Mouse (Mus musculus) spleen, adult 2 months (tissue): ENCODE data around the gene Timm10. TPM values are rescaled to one million over a fixed set of nuclear protein-coding genes. Genes with fewer than 3 reads are reported as not detected.
A peak's percentile ranks its signal among the peaks of the same experiment; 100 is the strongest.

Experiments
- DNase-seq, 2 experiments: peaks; one replicate each; pipeline versions ENCODE4 v3.0.0 to v3.0.0-alpha.2; 2012 to 2021; ENCODE audit warnings: low spot score in 2 of 2, low read depth in 1 of 2
- H3K27ac ChIP-seq: fragments of 200-500 bp; 2 replicates; pipeline ENCODE4 v1.5.1; 2012; ENCODE audit warnings: low read length, inconsistent platforms; ENCODE audit not compliant: insufficient read depth
- H3K27me3 ChIP-seq: fragments of 200-500 bp; 2 replicates; pipeline ENCODE4 v1.6.1; 2012; ENCODE audit warnings: mild to moderate bottlenecking, moderate library complexity, low read length, inconsistent platforms; ENCODE audit not compliant: control insufficient read depth, insufficient read depth
- H3K36me3 ChIP-seq: fragments of 200-500 bp; 2 replicates; pipeline ENCODE4 v1.6.1; 2012; ENCODE audit warnings: mild to moderate bottlenecking, low read length, inconsistent platforms; ENCODE audit not compliant: control insufficient read depth, insufficient read depth
- H3K4me1 ChIP-seq: fragments of 200-500 bp; 2 replicates; pipeline ENCODE4 v1.6.1; 2011; ENCODE audit warnings: inconsistent platforms; ENCODE audit not compliant: control insufficient read depth, insufficient read depth, insufficient read length
- H3K4me3 ChIP-seq: fragments of 200-500 bp; 2 replicates; pipeline ENCODE4 v1.5.1; 2011; ENCODE audit warnings: mild to moderate bottlenecking, inconsistent platforms; ENCODE audit not compliant: insufficient read depth, insufficient read length; ENCODE audit errors: extremely low read depth
- CTCF ChIP-seq: fragments of 200-500 bp; IDR thresholded peaks from 2 replicates; pipeline ENCODE4 v1.5.1; 2011; ENCODE audit warnings: mild to moderate bottlenecking, inconsistent platforms; ENCODE audit not compliant: insufficient read depth, insufficient read length, insufficient replicate concordance; ENCODE audit errors: extremely low read depth
- POLR2A ChIP-seq: fragments of 200-500 bp; IDR thresholded peaks from 2 replicates; pipeline ENCODE4 v1.6.1; 2011; ENCODE audit warnings: low read depth, low read length, inconsistent platforms
- WGBS: fragments of 180-500 bp; shearing (Covaris S2); methylation state at CpG from one replicate; pipeline ENCODE4 v1.1.7; 2018; 5-methylcytosine and 5-hydroxymethylcytosine counted together
- polyA plus RNA-seq: library from polyadenylated mRNA; depleted of rRNA; stranded (reverse); fragments of >200 nt; gene quantifications from 2 replicates; pipeline ENCODE4 v1.2.3, GENCODE M21; 2012; rRNA removed

The Timm10 gene
- polyA plus RNA-seq, 1 experiment, result 19.0 TPM

DNA sequence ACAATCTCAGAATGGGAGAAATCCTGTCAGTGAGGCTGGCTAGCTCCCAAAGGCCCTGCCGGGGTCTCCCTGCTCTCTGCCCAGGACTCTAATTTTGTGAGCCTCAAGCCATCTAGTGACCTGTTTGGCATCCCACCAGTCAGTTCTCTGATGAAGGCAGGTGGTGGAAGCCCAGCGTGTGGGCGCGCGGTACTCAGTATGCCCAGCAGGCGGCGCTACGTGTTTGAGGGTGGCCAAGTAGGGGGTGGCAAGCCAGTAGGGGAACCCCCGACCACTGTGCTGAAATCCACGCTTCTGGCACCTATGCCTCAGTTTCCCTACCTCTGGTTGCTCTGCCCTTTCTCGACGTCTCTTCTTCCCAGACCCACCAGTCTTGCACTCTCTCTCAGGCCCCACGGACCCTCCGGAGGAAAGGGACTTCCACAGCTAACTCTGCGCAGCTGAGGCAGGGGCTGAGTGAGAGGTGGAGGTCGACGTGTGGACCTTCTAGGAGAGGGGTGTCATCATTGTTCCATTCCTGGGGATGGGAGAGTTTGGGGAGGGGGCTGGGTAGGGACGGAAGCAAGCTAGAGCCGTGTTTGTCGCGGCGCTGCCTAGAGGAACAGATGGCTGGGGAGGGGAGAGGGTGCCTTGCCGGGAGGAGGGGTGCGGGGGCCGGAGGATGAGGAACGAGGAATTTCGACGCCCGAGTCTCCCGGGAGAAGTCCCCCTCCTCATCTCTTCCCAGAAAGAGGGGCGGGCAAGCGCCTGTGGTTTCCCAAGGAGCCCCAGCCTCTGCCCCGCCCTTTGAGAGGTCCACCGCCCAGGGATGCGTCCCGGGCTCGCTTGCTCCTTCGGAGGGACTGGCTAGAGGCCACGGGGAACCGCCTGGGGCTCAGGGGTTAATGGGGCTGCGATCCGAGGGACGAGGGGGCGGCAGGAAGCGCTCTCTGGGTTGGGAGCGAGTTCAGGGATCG lies 39.1 kb downstream of the Timm10 start:
- no peaks in the 10 kb centered on the region for H3K4me1 ChIP-seq
- no peak overlapping the region for H3K4me3 ChIP-seq
- peaks cover 8% of the 10 kb centered on the region; the same call in 1 of the 2 replicates for H3K27me3 ChIP-seq
- H3K36me3 ChIP-seq, result no peaks in the 10 kb centered on the region
- peak in 1 of 2 experiments; percentile 45 for DNase-seq
- 9% methylated on average over 46 of the region's 47 CpGs for WGBS
- no peak for TF ChIP-seq POLR2A
- TF ChIP-seq CTCF, result peak; percentile 67; the same call in 1 of the 2 replicates
- H3K27ac ChIP-seq, result no peak overlapping the region

- DNase-seq, result peak; percentile 26 to 57
- peaks cover 21% of the 10 kb centered on the region for H3K27me3 ChIP-seq
- TF ChIP-seq POLR2A (no peak), CTCF (peak; percentile 73; the same call in 1 of the 2 replicates)
- 7% methylated on average over 5 of the region's 5 CpGs for whole genome bisulfite sequencing
- peaks cover 14% of the 10 kb centered on the region for H3K4me1 ChIP-seq
- no peak overlapping the region for H3K4me3 ChIP-seq
- no peak overlapping the region for H3K27ac ChIP-seq
- no peaks in the 10 kb centered on the region for H3K36me3 ChIP-seq
These were observed 41.7 kb downstream of the Timm10 start for GRCm38 (mm10) chr2:84868521-84868943.

GRCm38 (mm10) chr2:84868977-84869376 lies 42.2 kb downstream of the Timm10 start:
- Histone ChIP-seq H3K4me3 (no peak overlapping the region), H3K27me3 (peaks cover 21% of the 10 kb centered on the region), H3K36me3 (no peaks in the 10 kb centered on the region), H3K4me1 (peaks cover 14% of the 10 kb centered on the region), H3K27ac (no peak overlapping the region)
- 19% methylated on average over 2 of the region's 2 CpGs for WGBS
- DNase-seq, result no peak
- TF ChIP-seq POLR2A, result no peak
- no peak for TF ChIP-seq CTCF

GRCm38 (mm10) chr2:84870623-84871160 lies 43.9 kb downstream of the Timm10 start:
- H3K36me3 ChIP-seq, result no peaks in the 10 kb centered on the region
- H3K27me3 ChIP-seq, result peaks cover 19% of the 10 kb centered on the region
- H3K27ac ChIP-seq, result no peak overlapping the region
- no peak for DNase-seq
- 34% methylated on average over 4 of the region's 4 CpGs for whole genome bisulfite sequencing
- TF ChIP-seq CTCF (no peak), POLR2A (no peak)
- peaks cover 14% of the 10 kb centered on the region for H3K4me1 ChIP-seq
- H3K4me3 ChIP-seq, result no peak overlapping the region

- H3K4me3 ChIP-seq, result peak overlapping the region; percentile 40
- no peaks in the 10 kb centered on the region for H3K36me3 ChIP-seq
- TF ChIP-seq CTCF (no peak), POLR2A (no peak)
- peaks cover 13% of the 10 kb centered on the region for H3K27me3 ChIP-seq
- WGBS, result 7% methylated on average over 76 of the region's 78 CpGs
- peaks cover 14% of the 10 kb centered on the region for H3K4me1 ChIP-seq
- DNase-seq, result no peak
- no peak overlapping the region for H3K27ac ChIP-seq
These were observed 45.4 kb downstream of the Timm10 start for GRCm38 (mm10) chr2:84872105-84872716.

GRCm38 (mm10) chr2:84875842-84876241 lies 49.0 kb downstream of the Timm10 start:
- no peak for DNase-seq
- H3K4me3 ChIP-seq, result no peak overlapping the region
- H3K27me3 ChIP-seq, result peaks cover 13% of the 10 kb centered on the region
- no peaks in the 10 kb centered on the region for H3K36me3 ChIP-seq
- TF ChIP-seq CTCF, result no peak
- TF ChIP-seq POLR2A, result no peak
- H3K27ac ChIP-seq, result no peak overlapping the region
- 69% methylated on average over 6 of the region's 6 CpGs for WGBS
- H3K4me1 ChIP-seq, result peaks cover 14% of the 10 kb centered on the region

Other genes with a start within 250 kb of the Timm10 start
- 12.3 and 14.7 TPM in 2 replicates for gene Ctnnd1, start 176.2 kb upstream of the Timm10 start, polyA plus RNA-seq
- gene Btbd18, start 167.9 kb upstream of the Timm10 start, polyA plus RNA-seq, result not detected in 2 replicates
- 52.6 and 76.8 TPM in 2 replicates for gene Selenoh, start 156.2 kb upstream of the Timm10 start, polyA plus RNA-seq
- gene Gm28635, start 149.0 kb upstream of the Timm10 start, polyA plus RNA-seq, result not detected in 2 replicates
- gene Med19, start 148.6 kb upstream of the Timm10 start, polyA plus RNA-seq, result 4.9 and 5.0 TPM in 2 replicates
- 25.3 and 32.3 TPM in 2 replicates for gene Tmx2, start 147.9 kb upstream of the Timm10 start, polyA plus RNA-seq
- 24.2 and 27.1 TPM in 2 replicates for gene Zdhhc5, start 111.8 kb upstream of the Timm10 start, polyA plus RNA-seq
- gene Clp1, start 99.6 kb upstream of the Timm10 start, polyA plus RNA-seq, result 12.8 and 13.3 TPM in 2 replicates
- gene Ypel4, start 92.9 kb upstream of the Timm10 start, polyA plus RNA-seq, result 28.2 and 42.6 TPM in 2 replicates
- 0.28 and 0.32 TPM in 2 replicates for gene Gm19426, start 83.3 kb upstream of the Timm10 start, polyA plus RNA-seq
- 135 and 186 TPM in 2 replicates for gene Serping1, start 51.6 kb upstream of the Timm10 start, polyA plus RNA-seq
- gene Ube2l6, start 28.2 kb upstream of the Timm10 start, polyA plus RNA-seq, result 125 and 250 TPM in 2 replicates
- gene Smtnl1, start 4.3 kb upstream of the Timm10 start, polyA plus RNA-seq, result 0.04 TPM in 1 of 2 replicates, not detected in the other
- 59.6 and 70.0 TPM in 2 replicates for gene Slc43a1, start 11.9 kb downstream of the Timm10 start, polyA plus RNA-seq
- 3.0 and 7.3 TPM in 2 replicates for gene Rtn4rl2, start 59.7 kb downstream of the Timm10 start, polyA plus RNA-seq
- gene Slc43a3, start 109.6 kb downstream of the Timm10 start, polyA plus RNA-seq, result 45.3 and 51.1 TPM in 2 replicates
- 14.5 and 42.2 TPM in 2 replicates for gene Prg2, start 153.5 kb downstream of the Timm10 start, polyA plus RNA-seq
- 3.7 and 5.0 TPM in 2 replicates for gene Prg3, start 161.2 kb downstream of the Timm10 start, polyA plus RNA-seq
- 105 and 129 TPM in 2 replicates for gene Ssrp1, start 210.2 kb downstream of the Timm10 start, polyA plus RNA-seq
- 0.20 and 0.28 TPM in 2 replicates for gene P2rx3, start 210.5 kb downstream of the Timm10 start, polyA plus RNA-seq
- gene Tnks1bp1, start 221.0 kb downstream of the Timm10 start, polyA plus RNA-seq, result 20.3 and 25.0 TPM in 2 replicates